Mouse (Mus musculus) CH12.LX (cell line): ENCODE results near the gene Ppp3cb.

Experiments used
- CHD2 ChIP-seq: IDR thresholded peaks from 2 replicates; pipeline ENCODE4 v1.6.1; 2011; ENCODE audit warnings: low read length, improper control_type of control experiment
- CTCF ChIP-seq, 2 experiments: IDR thresholded peaks in 1 of 2; conservative IDR thresholded peaks in 1 of 2; 2 replicates each; pipeline ENCODE4 v1.5.1; 2011 to 2012; ENCODE audit warnings: low read depth in 2 of 2, low read length in 2 of 2, improper control_type of control experiment in 1 of 2, inconsistent platforms in 1 of 2, mild to moderate bottlenecking in 1 of 2, moderate library complexity in 1 of 2
- EP300 ChIP-seq: IDR thresholded peaks from 2 replicates; pipeline ENCODE4 v1.6.1; 2011; ENCODE audit warnings: low read length, improper control_type of control experiment
- ETS1 ChIP-seq: conservative IDR thresholded peaks from 2 replicates; pipeline ENCODE4 v1.6.1; 2012; ENCODE audit warnings: low read depth, mild to moderate bottlenecking, inconsistent platforms, low read length, improper control_type of control experiment, moderate library complexity
- MAFK ChIP-seq: IDR thresholded peaks from 2 replicates; pipeline ENCODE4 v1.6.1; 2011; ENCODE audit warnings: low read length, improper control_type of control experiment; ENCODE audit not compliant: insufficient replicate concordance
- MEF2A ChIP-seq: IDR thresholded peaks from 2 replicates; pipeline ENCODE4 v1.6.1; 2014; ENCODE audit warnings: low read depth, mild to moderate bottlenecking, inconsistent platforms, low read length, improper control_type of control experiment, borderline replicate concordance
- POLR2A ChIP-seq: IDR thresholded peaks from 2 replicates; pipeline ENCODE4 v1.6.1; 2011; ENCODE audit warnings: low read depth, mild to moderate bottlenecking, improper control_type of control experiment, low read length
- POLR2AphosphoS2 ChIP-seq: IDR thresholded peaks from 2 replicates; pipeline ENCODE4 v1.6.1; 2011; ENCODE audit warnings: low read depth, low read length, improper control_type of control experiment
- SIN3A ChIP-seq: IDR thresholded peaks from 2 replicates; pipeline ENCODE4 v1.6.1; 2012; ENCODE audit warnings: low read length, improper control_type of control experiment, inconsistent platforms
- SMC3 ChIP-seq: IDR thresholded peaks from 2 replicates; pipeline ENCODE4 v1.6.1; 2011; ENCODE audit warnings: low read depth, low read length, improper control_type of control experiment
- TBP ChIP-seq: conservative IDR thresholded peaks from 2 replicates; pipeline ENCODE4 v1.6.1; 2011; ENCODE audit warnings: low read depth, low read length, improper control_type of control experiment
- TCF12 ChIP-seq: IDR thresholded peaks from 2 replicates; pipeline ENCODE4 v1.6.1; 2014; ENCODE audit warnings: low read depth, mild to moderate bottlenecking, inconsistent platforms, low read length, improper control_type of control experiment
- USF1 ChIP-seq: IDR thresholded peaks from 2 replicates; pipeline ENCODE4 v1.6.1; 2014; ENCODE audit warnings: low read depth, mild to moderate bottlenecking, inconsistent platforms, low read length, improper control_type of control experiment

DNA sequence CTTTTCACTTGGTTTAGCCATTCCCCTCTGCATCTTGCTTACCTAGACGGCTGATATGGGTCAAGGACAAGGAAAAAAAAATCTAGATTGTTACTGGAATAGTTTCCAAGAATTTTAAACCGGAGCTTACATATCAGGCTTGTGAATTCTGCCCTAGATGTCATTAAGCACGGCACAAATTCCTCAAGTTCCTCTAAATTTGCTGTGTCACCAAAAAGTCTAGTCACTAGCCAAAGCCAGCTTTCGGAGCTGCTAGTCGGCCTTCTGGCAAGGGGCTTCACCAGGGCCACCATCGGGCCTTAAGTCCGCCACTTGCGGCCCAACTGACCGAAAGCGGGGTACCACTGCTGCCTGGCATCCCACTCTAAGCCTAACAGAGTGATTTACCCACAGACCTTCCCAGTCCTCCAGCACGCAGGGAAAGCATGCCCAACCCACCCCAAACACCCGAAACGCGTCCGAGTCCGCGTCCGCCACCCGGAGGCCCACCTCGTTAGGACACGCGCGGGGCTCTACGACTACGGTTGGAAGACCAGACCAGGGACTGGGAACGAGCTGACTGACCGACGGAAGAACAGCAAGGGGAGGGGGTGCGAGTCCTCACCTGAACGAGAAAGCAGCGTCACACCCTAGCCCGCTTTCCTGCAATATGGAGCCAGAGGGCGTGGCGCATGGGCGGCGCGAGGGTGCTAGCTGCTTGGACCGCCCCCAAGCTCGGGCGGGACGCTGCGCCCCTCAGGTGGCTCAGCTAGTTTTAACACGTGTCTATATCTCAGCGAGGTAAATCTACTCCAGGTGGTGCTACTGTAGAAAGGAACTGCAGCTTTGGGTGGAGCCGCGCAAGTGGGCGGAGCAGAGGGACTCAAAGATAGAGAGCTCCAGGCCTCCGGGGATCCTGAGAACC is 66.8 kb downstream of the Ppp3cb start, which contains the start of gene Anxa7:
- TF ChIP-seq SMC3 (no peak; the same call in 1 of the 2 replicates), USF1 (peak; percentile 14; the same call in 1 of the 2 replicates), MAFK (peak; percentile 79), POLR2AphosphoS2 (peak; percentile 61; the same call in 1 of the 2 replicates), POLR2A (peak; percentile 75), ETS1 (no peak), CTCF (conservative IDR thresholded peaks at IDR 0.05 in 1 of 2, IDR thresholded peaks at IDR 0.05 in 1 of 2; ENCODE audit: low read depth in 2 of 2, low read length in 2 of 2) (peak in 1 of 2 experiments; percentile 14; a peak in 1 of 4 replicates), EP300 (no peak; the same call in 1 of the 2 replicates), TBP (peak; percentile 29; the same call in 1 of the 2 replicates), CHD2 (no peak), SIN3A (no peak), MEF2A (0 out of 2 replicates have a peak, but pooled peaks have one; percentile 33), TCF12 (peak; percentile 51)
